Mouse (Mus musculus) erythroblast, embryonic 14.5 days (primary cell): ENCODE results near the gene Gm28048.

Experiments used
- GATA1 ChIP-seq: IDR thresholded peaks from 2 replicates; pipeline ENCODE4 v1.6.1; 2012; ENCODE audit warnings: low read length, inconsistent platforms, mixed read lengths
- TAL1 ChIP-seq: IDR thresholded peaks from 3 replicates; pipeline ENCODE4 v1.6.1; 2012; ENCODE audit warnings: low read length, inconsistent platforms, mixed read lengths

DNA sequence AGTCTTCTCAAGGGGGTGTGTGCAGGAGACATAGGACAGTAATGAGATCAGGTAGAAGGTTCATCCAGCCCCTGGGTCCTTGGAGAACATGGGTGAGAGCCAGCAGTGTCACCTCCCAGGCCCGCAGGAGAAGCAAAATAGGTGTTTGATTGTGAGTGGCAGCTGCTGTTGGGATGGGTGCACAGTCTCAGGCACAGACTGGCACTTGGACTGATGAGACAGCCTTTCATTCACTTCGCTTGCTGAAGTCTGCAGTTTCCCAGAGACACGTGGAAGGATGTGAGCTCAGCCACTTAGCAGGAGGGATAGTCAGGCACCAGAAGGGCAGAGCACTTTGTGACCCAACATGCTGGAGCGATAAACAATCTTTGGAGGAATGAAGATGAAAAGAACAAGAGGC, 118.3 kb downstream of the Gm28048 start:
- TF ChIP-seq TAL1 = no peak
- no peak for TF ChIP-seq GATA1
